Mouse (Mus musculus): ENCODE results near the gene Pld3.
"Not testable (repeated sequence)": the region's sequence is repeated elsewhere in the genome, so short reads cannot be mapped to it uniquely, and the experiment has no call there.

The Pld3 gene

DNA sequence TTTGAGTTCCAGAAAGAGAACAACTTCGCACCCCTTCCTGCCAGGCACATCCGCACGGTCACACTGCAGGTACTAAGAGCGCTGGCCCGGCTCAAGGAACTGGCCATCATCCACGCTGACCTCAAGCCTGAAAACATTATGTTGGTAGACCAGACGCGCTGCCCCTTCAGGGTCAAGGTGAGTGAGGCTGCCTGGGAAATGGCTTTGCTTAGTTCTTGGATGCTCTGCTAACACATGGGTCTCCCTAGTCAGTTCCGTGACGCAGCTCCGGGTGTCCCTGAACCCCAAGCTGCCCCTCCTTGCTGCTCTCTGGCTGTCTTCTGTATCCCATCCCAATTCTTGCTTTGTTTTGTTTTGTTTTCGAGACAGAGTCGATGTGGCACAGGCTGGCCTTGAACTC lies 29.2 kb downstream of the Pld3 start:
- no peak for DNase-seq (ENCODE audit: low spot score)

DNA sequence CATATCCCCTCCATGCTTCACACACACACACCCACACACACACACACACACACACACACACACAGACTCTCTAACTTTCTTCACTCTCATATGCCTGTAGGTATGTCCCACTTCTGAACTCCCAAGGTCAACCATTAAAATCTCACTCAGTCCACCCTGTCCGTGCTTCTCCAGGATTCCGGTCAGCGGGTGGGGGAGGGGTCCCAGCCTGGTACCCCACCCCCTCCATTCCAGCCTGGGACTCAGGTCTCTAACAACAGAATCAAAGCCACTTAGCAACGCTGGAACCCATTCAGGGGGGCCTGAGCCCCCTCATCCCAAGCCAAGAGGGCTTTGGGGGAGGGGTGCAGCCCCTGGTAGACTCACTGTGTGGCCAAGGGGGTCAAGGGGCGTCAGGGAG lies 30.1 kb downstream of the Pld3 start, which contains the start of gene Hipk4:
Gene Hipk4, plus strand, starts transcription at position 301 of the 400 bp plus-strand sequence.
- no peak for DNase-seq (ENCODE audit: low spot score)

DNA sequence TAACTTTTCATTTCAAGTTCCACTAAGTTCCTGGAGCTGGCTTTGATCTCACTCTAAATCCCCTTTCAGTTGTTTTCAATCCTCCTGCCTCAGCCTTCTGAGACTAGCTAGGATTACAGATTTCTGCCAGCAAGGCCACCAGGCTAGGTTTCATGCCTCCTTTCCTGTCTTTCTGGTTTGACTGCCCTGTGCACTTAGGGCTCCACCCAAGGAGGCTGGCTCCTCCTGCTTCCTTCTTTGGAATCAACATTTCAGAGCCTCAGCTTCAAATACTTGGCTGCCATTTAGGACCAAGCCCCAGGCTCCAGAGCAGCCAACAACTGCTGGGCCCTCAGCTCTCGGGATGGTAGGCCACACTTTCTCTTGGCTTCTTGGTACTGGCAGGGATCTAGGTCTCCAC lies 32.4 kb downstream of the Pld3 start:
- no peak for DNase-seq (ENCODE audit: low spot score)

- DNase-seq (ENCODE audit: low spot score), result no peak
Measured at GRCm38 (mm10) chr7:27520104-27520503, 32.9 kb downstream of the Pld3 start.

GRCm38 (mm10) chr7:27518314-27518713 lies 34.7 kb downstream of the Pld3 start:
- DNase-seq (ENCODE audit: low spot score), result no peak

DNA sequence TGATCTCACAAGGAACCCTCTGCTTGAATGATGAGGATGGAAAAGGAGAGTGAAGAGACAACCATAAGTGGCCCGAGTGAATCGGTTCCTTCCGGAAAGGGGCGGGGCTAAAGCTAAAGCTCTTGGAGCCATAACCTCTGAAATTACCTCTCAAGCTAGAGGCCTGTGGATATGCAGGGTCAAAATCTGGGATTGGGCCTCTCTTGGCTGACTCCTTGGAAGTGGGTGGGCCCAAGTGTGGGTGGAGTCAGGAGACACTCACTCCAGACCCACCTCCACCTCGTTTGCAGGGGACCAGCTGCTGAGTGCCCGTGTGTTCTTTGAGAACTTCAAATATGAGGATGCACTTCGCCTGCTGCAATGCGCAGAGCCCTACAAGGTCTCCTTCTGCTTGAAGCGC lies 38.1 kb downstream of the Pld3 start:
- no peak for DNase-seq (ENCODE audit: low spot score)

- DNase-seq (ENCODE audit: low spot score), result no peak
Measured at GRCm38 (mm10) chr7:27510809-27511208, 42.2 kb downstream of the Pld3 start.

- DNase-seq (ENCODE audit: low spot score), result peak; percentile 62
Measured at GRCm38 (mm10) chr7:27508648-27509005, 44.4 kb downstream of the Pld3 start.

GRCm38 (mm10) chr7:27507711-27508647 lies 45.0 kb downstream of the Pld3 start:
- peak; percentile 99 for DNase-seq (ENCODE audit: low spot score)

DNA sequence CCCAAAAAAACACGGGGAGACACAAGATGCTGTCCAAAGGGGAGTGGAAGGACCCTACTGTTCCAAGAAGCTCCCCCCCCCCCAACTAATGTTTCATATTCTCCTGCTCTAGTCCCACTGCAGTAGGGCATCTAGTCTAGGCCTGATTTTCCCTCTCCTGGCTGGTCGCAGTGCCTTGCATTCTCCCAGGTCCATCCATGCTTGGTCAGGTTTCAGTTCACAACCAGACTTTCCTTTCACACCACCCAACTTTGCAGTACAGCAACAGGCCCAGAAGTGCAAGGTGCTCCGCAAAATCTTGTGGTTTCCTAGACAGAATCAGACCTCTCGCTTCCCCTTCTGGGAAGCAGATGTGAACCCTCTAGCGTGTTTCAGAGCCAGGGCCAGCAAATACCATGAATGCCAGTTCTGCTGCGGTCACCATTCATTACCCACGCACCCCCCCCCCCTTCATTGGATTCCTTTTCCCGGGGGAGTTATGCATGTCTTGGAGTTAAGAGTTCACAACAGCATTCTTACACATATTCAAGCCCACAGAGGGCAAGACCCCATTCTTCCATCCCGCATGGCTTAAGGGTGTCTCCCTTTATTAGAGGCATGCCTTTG lies 46.1 kb downstream of the Pld3 start:
- no peak for DNase-seq (ENCODE audit: low spot score)

DNA sequence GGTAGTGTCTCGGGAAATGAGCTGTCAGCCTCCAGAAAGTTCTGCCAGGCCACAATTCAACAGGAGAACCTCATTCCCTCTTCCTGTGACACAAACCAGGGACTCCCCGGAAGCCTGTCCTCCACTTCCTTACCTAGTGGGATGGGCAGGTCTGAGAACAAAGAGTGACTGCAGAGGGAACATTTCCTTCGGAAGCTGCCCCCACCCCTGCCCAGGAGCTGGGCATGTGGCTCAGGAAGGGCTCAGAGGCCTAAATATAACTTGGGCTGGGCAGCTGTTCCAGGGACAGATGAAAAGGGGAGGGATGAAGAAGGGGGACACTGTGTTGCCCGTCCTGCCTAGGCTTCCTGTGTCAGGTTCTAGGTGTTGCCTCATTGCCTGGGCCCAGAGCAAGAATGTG lies 51.4 kb downstream of the Pld3 start:
- no peak for DNase-seq (ENCODE audit: low spot score)

- DNase-seq (ENCODE audit: low spot score), result no peak
Measured at GRCm38 (mm10) chr7:27499036-27499435, 54.0 kb downstream of the Pld3 start, which contains the start of gene Prx. Prx (plus strand) TSS chr7:27499324.

GRCm38 (mm10) chr7:27494659-27495367 lies 58.2 kb downstream of the Pld3 start:
- DNase-seq (ENCODE audit: low spot score), result not testable (repeated sequence)

DNA sequence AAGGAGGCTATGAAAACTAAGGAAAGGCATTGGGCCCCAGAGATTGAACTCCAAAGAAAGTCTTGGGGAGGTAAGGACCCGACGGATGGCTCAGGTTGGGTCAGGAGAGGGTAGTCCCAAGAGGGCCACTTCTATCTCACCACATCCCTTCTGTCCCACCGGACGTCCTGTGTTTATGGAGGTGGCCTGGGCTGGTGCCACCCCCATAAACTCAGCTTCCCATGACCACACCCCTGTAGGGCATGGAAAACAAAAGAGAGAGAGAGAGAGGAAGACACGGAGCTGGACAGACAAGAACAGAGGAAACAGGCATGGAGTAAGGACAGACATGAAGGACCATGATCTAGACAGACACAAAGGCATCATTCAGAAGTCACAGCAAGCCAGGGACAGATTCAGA lies 59.6 kb downstream of the Pld3 start:
- no peak for DNase-seq (ENCODE audit: low spot score)

GRCm38 (mm10) chr7:27493022-27493421 lies 60.0 kb downstream of the Pld3 start:
- no peak for DNase-seq (ENCODE audit: low spot score)

DNA sequence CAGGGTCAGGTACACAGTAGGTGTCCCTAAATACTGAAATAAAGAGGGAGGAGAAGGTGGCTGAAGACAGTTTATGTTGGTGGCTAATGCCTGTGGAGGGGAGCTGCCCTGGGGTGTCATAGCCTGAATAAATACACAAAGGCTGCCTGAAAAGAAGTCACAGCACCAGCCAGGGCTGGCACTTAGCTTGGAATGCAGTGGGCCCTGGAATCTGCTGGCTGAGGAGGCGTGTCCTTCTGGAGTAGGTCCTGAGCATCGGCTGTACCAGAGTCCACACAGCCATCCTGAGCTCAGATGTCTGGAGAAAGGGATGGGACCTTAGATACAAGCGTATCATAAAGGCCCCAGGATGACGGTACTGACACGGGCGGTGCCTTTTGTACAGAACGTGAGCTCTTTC lies 61.2 kb downstream of the Pld3 start:
- DNase-seq (ENCODE audit: low spot score), result no peak

- DNase-seq (ENCODE audit: low spot score), result peak; percentile 95
Measured at GRCm38 (mm10) chr7:27490543-27491329, 62.3 kb downstream of the Pld3 start.

GRCm38 (mm10) chr7:27490227-27490542 lies 62.8 kb downstream of the Pld3 start:
- DNase-seq (ENCODE audit: low spot score), result no peak

DNA sequence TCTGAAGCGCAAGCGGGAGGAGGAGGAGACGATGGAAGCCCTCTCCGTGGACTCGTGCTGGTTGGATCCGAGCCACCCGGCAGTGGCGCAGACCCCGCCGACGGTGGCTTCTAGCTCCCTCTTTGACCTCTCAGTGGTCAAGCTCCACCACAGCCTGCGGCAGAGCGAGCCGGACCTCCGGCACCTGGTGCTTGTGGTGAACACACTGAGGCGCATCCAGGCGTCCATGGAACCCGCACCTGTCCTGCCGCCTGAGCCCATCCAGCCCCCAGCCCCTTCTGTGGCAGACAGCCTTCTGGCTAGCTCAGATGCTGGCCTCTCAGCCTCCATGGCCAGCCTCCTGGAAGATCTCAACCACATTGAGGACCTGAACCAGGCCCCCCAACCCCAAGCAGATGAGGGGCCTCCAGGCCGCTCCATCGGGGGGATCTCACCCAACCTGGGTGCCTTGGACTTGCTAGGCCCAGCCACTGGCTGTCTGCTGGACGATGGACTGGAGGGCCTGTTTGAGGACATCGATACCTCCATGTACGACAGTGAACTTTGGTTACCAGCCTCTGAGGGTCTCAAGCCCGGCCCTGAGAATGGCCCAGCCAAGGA lies 63.6 kb downstream of the Pld3 start:
- DNase-seq (ENCODE audit: low spot score), result no peak

GRCm38 (mm10) chr7:27487740-27488268 lies 65.2 kb downstream of the Pld3 start:
- DNase-seq (ENCODE audit: low spot score), result peak; percentile 63
